Mouse (Mus musculus) left cerebral cortex, adult 2 months (tissue): Measurements from ENCODE around the gene Fam213b. TPM values are rescaled to one million over a fixed set of nuclear protein-coding genes. Genes with fewer than 3 reads are reported as not detected.

Experiments
- DNase-seq, 2 experiments: peaks; one replicate each; pipeline ENCODE4 v3.0.0; 2021 to 2022; ENCODE audit warnings: low spot score in 2 of 2, mixed read lengths in 1 of 2; ENCODE audit errors: extremely low spot score in 1 of 2
- H3K27ac ChIP-seq: fragments of 200-600 bp; 2 replicates; pipeline ENCODE4 v1.8.1; 2022
- H3K4me3 ChIP-seq: fragments of 200-600 bp; 2 replicates; pipeline ENCODE4 v1.8.1; 2022
- CTCF ChIP-seq: fragments of 200-600 bp; IDR thresholded peaks from 2 replicates; pipeline ENCODE4 v1.8.1; 2022; ENCODE audit warnings: antibody characterized with exemption, mild to moderate bottlenecking, moderate library complexity
- intact Hi-C: fragments of 180-260 bp; cut with DNase I; formaldehyde crosslinking; loops from one replicate; pipeline ENCODE4 v1.15.1; 2025
- total RNA-seq, 2 experiments: library from RNA; stranded (reverse); gene quantifications; 2 replicates each; pipeline ENCODE4 v1.2.3; 2021

Fam213b gene
- total RNA-seq, 2 experiments from 2014 or later = 59.8 to 66.7 TPM

DNA sequence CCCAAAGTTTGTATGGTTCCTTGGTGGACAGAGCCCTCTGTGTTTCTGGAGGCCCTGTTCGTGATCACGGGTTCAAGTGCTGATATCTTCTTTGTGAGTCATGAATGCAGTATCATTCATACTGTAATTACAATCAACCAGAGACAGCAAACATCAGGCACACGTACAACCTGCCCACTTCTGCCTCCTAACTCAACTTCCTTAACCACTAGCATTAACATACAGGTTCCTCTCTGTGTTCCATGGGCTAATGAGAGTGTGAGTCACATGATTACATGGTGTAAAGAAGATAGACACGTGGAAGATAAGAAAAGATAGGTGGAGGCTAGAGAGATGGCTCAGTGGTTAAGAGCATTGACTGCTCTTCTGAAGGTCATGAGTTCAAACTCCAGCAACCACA is 17.7 kb upstream of the Fam213b start:
- no peak overlapping the region for H3K4me3 ChIP-seq
- no peak for TF ChIP-seq CTCF
- intact Hi-C loops = no loop called here
- H3K27ac ChIP-seq = no peak overlapping the region
- DNase-seq = no peak

DNA sequence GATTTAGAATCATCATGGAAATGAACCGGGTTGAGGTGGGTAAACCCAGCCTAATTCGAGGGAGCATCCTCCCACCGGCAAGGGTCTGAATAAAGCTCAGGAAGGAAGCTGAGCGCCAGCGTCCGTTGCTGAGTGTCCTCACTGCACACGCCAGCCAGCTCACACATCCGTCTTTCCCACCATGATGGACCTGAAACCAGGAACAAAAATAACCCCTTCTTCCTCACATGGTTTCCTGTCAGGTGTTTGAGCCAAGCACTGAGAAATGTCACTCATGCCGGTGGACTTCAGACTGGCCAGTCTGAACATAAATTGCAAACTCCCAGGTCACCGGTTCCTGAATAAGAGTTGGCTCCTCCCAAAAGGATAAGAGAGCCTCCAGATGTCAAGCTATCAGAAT is 16.4 kb upstream of the Fam213b start:
- TF ChIP-seq CTCF = no peak
- no peak for DNase-seq
- Histone ChIP-seq H3K4me3 (no peak overlapping the region), H3K27ac (no peak overlapping the region)
- intact Hi-C loops = no loop called here

DNA sequence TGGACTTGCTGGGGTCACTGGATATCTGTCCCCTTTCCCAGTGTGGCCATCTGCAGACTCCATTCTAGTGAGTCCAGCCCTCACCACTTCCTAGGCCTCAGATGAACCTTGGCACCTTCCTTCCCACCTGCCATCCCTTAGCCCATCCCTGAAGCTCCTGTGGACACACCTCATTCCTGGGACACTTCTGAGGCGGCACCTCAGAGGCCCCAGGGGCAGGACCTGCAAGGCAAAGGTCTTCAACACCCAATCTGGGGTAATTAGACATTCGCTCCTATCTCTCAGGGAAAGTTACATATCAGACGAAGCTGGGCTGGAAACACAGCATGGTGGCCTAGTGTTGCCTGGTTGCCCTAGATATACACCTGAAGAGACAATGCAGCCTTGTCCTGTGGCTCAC is 15.8 kb upstream of the Fam213b start:
- Histone ChIP-seq H3K27ac (no peak overlapping the region), H3K4me3 (no peak overlapping the region)
- TF ChIP-seq CTCF = no peak
- intact Hi-C loops = no loop called here
- DNase-seq = no peak

DNA sequence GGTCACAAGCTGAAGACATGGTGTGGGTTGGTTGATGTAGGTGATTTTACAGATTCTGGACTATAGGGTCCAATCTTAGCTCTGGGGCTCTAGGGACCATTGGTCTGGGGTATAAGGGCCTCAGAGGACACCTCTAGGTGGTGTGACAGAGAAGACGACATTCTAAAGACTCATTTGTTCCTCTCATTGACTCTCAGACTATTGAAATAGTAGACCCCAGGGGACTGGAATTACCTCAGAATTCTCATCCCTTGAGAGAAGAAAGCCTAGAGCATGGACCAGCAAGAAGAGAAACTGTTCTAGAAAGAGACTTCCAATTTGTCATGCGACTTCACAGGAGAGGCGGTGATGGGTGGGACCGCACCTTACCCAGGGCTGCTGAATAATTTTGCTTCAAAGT is 15.3 kb upstream of the Fam213b start:
- Histone ChIP-seq H3K27ac (no peak overlapping the region), H3K4me3 (no peak overlapping the region)
- TF ChIP-seq CTCF = no peak
- DNase-seq = no peak
- intact Hi-C loops = no loop called here

DNA sequence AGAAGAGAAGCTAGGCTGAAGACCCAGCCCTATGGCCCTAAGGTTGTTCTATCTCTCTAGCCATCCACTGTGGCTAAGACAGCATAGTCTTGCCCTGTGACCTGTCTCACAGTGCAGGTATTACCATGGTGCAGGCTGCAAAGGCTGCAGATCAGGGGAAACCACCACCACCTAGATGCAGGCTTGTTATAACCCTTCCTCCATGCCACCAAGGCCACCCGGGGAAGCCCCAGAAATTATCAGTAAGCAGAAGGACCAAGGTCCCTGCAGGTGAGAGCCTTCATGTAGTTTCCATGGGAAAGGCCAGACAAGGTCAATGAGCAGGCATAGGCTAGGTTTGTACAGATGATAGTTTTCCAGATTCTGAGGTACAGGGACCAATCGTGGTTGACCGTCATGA is 14.9 kb upstream of the Fam213b start:
- intact Hi-C loops = no loop called here

DNA sequence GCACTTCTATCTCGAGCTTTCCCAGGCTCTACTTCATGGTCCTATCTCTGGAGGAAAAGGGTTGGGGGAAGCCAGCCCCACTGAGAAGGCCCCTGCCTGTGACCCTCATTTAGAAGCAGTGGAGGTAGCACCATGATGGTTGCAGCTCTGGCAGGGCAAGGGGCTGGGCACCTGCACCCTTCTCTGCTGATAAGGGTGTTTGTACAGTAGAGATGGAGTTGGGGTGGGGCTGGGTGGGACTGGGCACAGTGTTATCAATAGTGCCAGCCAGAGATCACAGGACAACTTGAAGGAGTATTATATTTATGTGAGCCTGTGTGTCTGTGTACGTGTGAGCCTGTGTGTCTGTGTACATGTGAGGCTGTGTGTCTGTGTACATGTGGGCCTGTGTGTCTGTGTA is 12.7 kb upstream of the Fam213b start:
- intact Hi-C loops = no loop called here
- no peak overlapping the region for H3K4me3 ChIP-seq
- TF ChIP-seq CTCF = no peak
- no peak overlapping the region for H3K27ac ChIP-seq
- no peak for DNase-seq

More for the DNA sequence above, 14.9 kb upstream of the Fam213b start:
- Histone ChIP-seq H3K27ac (no peak overlapping the region), H3K4me3 (no peak overlapping the region)
- no peak for TF ChIP-seq CTCF
- DNase-seq = no peak

DNA sequence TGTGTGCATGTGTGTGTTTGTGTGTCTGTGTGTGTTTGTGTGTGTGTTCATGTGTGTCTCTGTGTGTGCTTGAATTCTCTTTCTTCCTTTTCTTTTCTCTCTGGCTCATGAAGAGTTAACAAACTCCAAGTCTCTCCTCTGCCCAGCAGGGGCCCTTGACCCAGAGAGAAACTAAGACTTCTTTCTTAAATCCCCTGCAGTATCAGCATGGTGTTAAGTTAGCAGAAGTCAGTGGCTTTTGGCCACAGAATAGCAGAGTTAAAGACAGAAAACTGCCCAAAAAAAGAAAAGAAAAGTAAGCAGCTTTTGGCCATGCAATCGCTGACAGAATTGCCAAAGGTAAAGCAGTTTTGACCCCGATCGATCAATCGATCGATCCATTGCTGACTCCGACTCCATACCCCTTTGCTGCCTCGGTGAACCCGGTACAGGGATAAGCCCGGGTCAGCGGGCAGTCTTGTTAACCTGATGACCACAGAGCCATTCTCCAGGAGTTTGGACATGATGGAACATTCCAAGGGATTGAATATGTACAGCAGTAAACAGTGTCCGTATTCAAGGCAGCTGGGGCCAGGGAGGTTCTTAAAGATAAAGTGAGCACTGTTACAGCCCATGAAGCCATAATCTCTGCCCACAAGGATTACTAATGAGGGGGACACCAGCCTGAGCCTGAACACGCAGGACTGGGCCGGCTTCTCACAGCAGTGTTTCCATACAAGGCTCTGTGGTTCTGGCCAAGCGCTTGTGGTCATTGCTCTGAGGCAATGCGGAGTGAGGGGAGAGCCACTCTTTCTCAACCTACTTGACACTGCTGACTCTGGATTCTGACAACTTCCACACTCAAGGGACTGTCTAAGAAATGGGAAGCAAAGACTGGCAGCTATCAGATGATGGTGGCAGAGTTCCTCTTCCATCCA is 11.9 kb upstream of the Fam213b start:
- intact Hi-C loops = no loop called here
- Histone ChIP-seq H3K27ac (peak overlapping the region; percentile 32; the same call in 1 of the 2 replicates), H3K4me3 (no peak overlapping the region)
- no peak for TF ChIP-seq CTCF
- DNase-seq = no peak

DNA sequence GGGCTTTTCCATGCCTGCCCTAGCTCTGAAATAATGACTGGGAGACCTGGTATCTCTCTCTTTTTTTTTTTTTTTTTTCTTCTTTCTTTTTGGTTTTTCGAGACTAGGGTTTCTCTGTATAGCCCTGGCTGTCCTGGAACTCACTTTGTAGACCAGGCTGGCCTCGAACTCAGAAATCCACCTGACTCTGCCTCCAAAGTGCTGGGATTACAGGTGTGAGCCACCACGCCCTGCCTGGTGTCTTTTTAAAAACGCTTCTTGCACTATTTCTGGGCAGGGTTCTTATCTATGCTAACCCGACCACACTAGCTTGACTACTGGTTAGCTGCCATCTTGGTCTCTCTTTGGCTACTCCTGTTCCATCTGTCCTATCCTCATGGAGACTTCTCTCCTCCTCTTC is 9.6 kb upstream of the Fam213b start:
- intact Hi-C loops = no loop called here
- H3K27ac ChIP-seq = no peak overlapping the region

DNA sequence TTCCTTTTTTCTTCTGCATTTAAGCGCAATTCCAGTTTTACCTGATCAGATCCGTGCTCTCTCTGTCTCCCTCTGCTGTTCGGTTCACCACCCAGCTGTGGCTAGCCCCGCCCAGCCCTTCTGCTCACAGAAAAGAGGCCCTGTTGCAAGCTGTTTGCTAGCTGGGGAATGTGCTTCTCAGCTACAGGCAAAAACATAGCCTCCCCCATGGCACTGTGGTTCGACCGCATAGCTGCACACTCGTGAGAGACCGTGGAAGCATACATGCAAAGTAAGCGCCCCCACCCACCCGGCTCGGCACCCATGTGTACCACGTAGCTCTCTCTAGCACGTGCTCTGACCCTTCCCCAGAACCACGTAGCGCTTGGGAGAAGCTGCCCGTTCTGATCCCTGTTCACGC is 8.9 kb upstream of the Fam213b start:
- Histone ChIP-seq H3K4me3 (no peak overlapping the region), H3K27ac (no peak overlapping the region)
- peak; percentile 53 to 62 for DNase-seq
- TF ChIP-seq CTCF = peak; percentile 87
- intact Hi-C loops = loop anchor here (2.0 kb wide), 1 partner anchor 29 kb away; no protein-coding TSS in a partner anchor

More for the DNA sequence above, 9.6 kb upstream of the Fam213b start:
- no peak overlapping the region for H3K4me3 ChIP-seq
- TF ChIP-seq CTCF = no peak
- no peak for DNase-seq

DNA sequence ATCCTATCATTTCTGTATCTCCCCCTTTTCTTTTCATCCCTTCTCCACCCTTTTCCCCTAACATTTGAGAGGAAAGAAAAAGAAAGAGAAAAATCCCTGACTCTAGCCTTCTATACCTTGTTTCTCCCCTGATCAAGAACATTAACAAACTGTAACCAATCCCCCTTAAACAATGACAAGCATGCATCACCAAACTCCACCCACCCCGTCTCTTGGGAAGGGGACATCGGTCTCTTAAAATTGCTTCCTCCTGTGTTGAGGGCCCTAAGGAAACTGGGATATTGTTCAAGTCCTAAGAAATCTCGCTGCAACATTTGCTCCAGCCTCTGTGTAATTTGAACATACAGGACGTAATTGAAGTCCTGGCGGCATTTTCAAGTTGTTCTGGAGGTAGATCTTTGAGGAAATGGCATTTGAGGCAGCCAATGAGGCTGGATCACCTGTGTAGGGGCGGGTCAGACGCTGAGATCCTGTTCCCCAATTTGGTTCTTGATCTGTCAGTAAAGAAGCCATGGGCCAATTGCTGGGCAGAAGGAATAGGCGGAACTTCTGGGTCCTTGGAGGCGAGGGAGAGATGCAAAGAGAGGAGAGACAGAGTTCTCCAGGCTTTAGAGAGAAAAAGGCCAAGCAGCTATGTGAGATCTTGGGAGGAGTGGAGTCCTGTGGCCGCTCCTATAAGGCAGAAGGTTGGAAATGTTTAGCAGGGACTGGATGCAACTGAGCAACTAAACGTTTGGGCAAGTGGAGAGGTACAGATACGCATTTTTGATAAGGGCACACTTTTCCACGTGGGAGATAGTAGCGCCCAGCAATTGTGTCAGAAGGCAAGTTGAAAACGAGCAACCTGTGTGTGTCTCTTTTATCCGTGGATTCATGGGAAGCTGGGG is 5.5 kb upstream of the Fam213b start:
- Histone ChIP-seq H3K27ac (no peak overlapping the region), H3K4me3 (peak overlapping the region; percentile 16)
- intact Hi-C loops = no loop called here
- no peak for TF ChIP-seq CTCF
- DNase-seq = peak; percentile 78 to 80

DNA sequence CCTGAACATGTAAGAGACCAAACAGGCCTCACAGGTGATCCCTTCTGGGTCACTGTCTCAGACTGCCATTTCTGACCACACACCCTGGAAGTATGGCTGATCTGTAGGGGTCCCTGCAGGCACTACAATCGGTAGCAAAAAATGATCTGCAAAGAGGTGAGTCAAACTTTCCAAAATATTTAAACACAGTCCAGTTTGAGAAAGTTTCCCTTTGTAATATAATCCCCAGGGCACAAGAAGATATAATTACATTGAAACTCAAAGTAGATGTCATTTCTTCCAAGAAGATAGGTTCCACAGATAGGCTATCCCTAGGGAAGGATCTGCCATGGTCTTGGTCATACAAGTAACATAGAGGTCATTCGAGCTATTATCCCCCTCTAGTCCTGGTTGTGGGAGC is 3.4 kb upstream of the Fam213b start:
- H3K4me3 ChIP-seq = no peak overlapping the region
- intact Hi-C loops = no loop called here
- H3K27ac ChIP-seq = no peak overlapping the region
- no peak for DNase-seq
- TF ChIP-seq CTCF = no peak
